Mouse (Mus musculus) lung, postnatal 0 days (tissue): ENCODE results near the gene Il20rb.

ENCODE experiments used
- CTCF ChIP-seq: IDR thresholded peaks from 2 replicates; pipeline ENCODE4 v1.5.1; 2016; ENCODE audit warnings: antibody characterized with exemption, mild to moderate bottlenecking
- EP300 ChIP-seq: IDR thresholded peaks from 2 replicates; pipeline ENCODE4 v1.6.1; 2016; ENCODE audit warnings: antibody characterized with exemption, mild to moderate bottlenecking, control low read depth

- TF ChIP-seq CTCF (no peak), EP300 (no peak)
Measured at GRCm38 (mm10) chr9:100531296-100531695, 44.7 kb upstream of the Il20rb start.
